Mouse (Mus musculus): Measurements from ENCODE around the gene Olfr738.

Olfr738 gene
- long read RNA-seq, experiment 1 = 0 reads
- long read RNA-seq, experiment 2 = 0 reads

DNA sequence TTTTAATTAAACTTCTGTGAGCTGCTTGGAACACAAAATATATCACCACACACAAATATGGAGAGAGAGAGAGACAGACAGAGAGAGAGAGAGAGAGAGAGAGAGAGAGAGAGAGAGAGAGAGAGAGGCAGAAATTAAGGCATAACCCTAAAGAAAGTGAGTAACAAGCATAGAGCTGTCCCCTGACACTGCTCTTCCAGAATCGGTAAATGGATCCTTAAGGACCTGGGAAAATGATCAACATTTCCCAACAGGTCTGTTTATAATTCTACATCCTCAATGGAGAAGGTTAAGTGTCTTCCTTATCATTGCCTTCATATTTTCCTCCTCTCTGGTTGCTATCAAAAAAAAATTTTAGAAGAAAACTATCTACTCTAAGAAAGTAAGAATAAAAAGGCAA, at the start of gene Olfr738:
Olfr738 (plus strand) TSS at position 301 of the 400 bp plus-strand sequence.
- intact Hi-C loops (cut with DNase I) = no loop called here

DNA sequence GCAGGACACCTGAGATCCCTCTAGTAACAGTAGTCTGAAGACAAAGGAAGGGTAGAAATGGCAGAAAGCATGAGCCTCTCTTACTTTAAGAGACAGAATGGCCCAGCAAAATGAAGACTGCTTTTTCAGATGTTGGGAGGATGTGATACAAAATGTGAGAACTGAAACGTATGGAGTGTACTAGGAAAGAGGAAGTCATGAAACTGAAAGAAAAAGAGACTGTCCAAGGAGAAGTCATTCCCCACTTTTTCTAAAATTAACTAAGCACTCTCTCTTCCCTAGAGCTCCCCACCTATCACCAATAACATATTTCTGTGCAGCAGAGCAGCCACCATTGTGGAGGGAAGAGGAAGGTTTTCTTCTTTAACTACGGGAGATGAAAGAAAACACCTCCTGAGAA, 49.8 kb upstream of the Olfr738 start, which contains the start of gene Tlr11:
Tlr11 (plus strand) TSS at position 322 of the 400 bp plus-strand sequence.
- intact Hi-C loops (cut with DNase I) = no loop called here

DNA sequence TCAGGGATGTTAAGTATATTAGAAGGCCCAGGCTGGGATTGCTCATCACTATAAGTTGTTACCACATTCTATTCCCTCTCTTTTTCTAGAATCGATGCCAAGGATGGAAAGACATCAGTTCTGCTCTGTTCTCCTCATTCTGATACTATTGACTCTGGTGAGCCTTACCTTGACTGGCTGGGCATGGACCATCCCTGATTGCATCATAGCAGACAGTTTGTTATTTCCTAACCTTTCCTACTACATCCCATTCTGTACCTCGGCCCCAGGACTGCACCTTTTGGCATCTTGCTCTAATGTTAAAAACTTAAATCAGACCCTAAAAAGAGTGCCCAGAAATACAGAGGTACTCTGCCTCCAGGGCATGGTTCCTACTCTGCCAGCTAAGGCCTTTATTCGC, 46.9 kb upstream of the Olfr738 start:
- intact Hi-C loops (cut with DNase I) = no loop called here

DNA sequence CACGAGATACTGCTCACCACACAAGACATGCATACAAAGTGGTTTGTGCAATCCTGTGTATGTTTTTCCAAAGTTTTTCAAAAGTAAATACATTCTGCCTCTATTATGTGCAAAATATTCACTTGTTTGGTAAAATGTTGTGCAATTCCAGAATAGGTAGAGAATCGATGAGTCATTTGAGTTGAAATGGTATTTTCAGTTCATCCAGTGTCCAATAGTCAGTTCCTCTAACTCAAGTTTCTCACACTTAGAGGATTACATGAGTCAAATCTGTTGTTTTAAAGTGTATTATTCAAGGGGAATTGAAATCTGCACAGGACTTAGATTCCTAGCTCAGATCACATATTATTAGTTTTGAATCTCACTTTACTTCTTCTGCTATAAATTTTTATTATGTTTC, 43.8 kb upstream of the Olfr738 start:
- intact Hi-C loops (cut with DNase I) = no loop called here

DNA sequence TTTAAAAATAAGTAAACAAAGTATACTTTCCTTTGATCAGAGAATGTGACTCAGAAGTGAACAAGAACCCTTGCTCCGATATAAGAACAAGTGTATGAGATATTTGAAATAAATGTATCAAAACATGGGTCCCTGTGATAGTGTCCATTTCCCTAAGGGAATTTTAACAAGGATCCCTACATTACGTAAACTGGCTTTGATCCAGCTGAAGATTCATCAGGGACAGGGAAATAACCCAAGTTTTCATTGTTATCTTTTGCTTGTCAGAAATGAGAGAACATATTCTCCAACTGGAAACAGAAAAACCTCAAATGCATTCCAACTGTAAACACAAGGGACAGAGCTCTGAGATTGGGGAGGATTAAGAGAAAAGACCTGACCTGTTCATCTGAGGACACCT, 26.5 kb upstream of the Olfr738 start, which contains the start of gene Olfr736:
Olfr736 (plus strand) TSS at position 301 of the 400 bp plus-strand sequence.
- intact Hi-C loops (cut with DNase I) = no loop called here

DNA sequence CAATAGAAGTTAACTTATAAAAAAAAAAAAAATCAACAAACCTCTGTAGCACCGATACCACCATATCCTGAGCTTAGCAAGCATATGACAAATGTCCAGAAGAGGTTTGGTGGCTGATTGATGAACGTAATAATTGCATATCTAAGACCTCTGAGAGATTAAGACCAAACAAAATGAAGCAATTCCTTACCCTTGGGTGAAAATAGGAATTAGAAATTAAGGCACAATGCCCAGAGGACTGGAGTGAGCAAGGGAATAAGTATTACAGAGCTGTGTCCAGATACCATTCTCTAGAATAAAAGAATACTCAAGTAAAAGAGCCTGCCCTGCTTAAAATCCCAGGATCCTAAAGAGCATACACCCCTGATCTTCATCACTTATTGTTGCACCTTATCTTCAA, 11.0 kb downstream of the Olfr738 start, which contains the start of gene Olfr739:
Olfr739 (plus strand) TSS at position 301 of the 400 bp plus-strand sequence.
- intact Hi-C loops (cut with DNase I) = no loop called here

DNA sequence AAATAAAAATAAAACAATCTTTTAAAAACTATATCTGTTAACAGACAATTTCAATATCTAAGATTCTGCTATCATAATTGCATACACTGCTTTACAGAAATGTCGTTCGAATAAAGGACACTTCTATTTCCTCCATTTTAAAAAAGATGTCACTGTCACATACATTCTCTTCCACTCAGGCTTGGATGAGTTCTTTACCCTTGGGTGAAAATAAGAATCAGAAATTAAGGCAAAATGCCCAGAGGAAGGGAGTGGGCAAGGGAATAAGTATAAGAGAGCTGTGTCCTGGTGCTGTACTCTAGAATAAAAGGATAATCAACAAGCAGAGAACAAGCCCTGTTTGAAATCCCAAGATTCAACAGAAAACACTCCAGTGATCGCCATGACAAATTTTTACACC, 37.9 kb downstream of the Olfr738 start, which contains the start of gene Olfr740:
Olfr740 (plus strand) TSS at position 301 of the 400 bp plus-strand sequence.
- intact Hi-C loops (cut with DNase I) = no loop called here

Data from adrenal gland (tissue).